Mouse (Mus musculus) left cerebral cortex, postnatal 36 days (tissue): ENCODE measurements around the gene Noxo1. TPM values are rescaled to one million over a fixed set of nuclear protein-coding genes. Genes with fewer than 3 reads are reported as not detected.
"Not testable (repeated sequence)": the region's sequence is repeated elsewhere in the genome, so short reads cannot be mapped to it uniquely, and the experiment has no call there.

Source experiments
- DNase-seq, 2 experiments: peaks; one replicate each; pipeline ENCODE4 v3.0.0; 2021 to 2022; ENCODE audit warnings: low spot score in 2 of 2, mixed read lengths in 1 of 2
- intact Hi-C: fragments of 180-260 bp; cut with DNase I; formaldehyde crosslinking; loops from one replicate; pipeline ENCODE4 v1.15.1; 2025
- total RNA-seq, 2 experiments: library from RNA; stranded (reverse); gene quantifications; 2 replicates each; pipeline ENCODE4 v1.2.3; 2021

Gene Noxo1
- total RNA-seq, 2 experiments from 2014 or later, result 2.1 to 2.9 TPM

DNA sequence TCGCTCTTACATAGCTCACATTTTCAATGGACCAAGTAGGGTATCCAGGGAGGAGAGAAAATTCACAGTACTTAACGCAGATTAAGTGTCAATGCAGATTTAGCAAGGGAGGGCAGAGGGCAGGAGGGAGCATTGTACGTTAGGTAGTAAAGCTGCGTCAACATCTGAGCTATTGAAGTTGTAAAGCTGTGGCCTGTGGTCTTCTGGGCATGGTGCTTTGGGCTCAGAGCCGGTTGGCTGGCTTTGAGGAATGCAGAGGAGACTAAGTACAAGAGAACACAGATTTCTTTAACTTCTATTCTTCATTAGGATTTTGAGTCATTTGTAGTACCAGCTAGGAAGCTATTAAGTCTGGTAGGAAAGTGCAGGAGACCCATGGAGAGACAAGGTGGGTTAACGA is 19.5 kb downstream of the Noxo1 start:
- DNase-seq, result no peak
- intact Hi-C loops, result no loop called here

DNA sequence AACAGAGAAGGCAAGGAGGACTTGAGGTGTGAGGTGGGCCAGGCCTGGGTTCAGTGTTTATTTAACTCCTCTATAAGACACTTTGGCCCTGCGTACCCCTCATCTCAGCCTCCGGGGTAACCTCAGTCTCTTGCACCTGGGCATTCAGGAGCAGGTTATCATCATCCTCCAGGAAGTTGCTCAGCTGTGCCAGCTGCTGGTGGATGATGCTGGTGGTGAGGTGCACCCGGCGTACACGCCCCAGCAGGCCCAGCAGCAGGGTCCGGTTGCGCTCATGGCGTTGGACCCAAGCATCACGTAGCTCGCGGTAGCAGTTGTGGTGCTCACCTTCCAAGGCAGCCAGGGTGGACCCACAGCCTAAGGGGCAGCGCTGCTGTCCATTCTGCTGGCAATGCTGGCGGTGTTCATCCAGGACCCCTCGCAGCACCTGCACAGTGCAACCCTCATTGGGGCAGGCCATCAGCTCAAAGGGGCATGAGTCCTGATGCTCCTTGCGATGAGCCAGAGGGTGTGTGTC is 20.2 kb downstream of the Noxo1 start:
- intact Hi-C loops, result no loop called here
- no peak for DNase-seq

DNA sequence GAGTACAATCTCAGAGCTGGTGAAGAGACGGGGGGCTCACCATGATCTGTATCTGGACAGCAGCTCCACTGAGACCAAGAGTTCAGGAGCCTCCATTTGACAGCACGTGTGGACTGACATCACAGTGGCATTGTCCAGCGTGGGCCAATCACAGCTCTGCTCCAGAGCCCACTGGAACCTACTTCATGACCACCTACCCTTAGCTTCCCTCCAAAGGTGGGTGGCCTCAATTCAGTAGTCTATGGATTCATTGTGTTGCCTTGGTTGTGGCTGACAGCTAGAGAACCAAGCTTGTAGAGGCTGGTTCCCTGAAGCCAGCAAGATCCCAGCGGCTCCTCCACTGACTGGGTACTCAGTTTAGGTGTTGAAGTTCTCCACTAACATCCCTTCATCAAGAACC is 21.9 kb downstream of the Noxo1 start, which contains the start of the genes Rnf151 and Rps2:
Gene Rnf151, minus strand, starts transcription at position 121 of the 400 bp plus-strand sequence.
Gene Rps2, plus strand, starts transcription at position 174 of the 400 bp plus-strand sequence.
- intact Hi-C loops, result no loop called here
- DNase-seq, result no peak

DNA sequence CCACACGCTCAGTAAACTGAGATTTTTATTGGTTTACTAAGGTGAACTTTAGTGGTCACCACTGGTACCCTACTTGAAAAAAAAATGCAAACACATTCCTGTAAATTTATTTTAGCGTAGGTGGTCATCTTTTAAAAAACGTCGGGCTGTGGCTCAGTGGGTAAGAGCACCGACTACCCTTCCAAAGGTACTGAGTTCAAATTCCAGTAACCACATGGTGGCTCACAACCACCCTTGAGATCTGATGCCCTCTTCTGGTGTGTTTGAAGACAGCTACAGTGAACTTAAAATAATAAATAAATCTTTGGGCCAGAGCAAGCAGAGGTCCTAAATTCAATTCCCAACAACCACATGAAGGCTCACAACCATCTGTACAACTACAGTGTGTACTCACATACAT is 22.9 kb downstream of the Noxo1 start:
- DNase-seq, intact Hi-C loops: not testable (repeated sequence)

DNA sequence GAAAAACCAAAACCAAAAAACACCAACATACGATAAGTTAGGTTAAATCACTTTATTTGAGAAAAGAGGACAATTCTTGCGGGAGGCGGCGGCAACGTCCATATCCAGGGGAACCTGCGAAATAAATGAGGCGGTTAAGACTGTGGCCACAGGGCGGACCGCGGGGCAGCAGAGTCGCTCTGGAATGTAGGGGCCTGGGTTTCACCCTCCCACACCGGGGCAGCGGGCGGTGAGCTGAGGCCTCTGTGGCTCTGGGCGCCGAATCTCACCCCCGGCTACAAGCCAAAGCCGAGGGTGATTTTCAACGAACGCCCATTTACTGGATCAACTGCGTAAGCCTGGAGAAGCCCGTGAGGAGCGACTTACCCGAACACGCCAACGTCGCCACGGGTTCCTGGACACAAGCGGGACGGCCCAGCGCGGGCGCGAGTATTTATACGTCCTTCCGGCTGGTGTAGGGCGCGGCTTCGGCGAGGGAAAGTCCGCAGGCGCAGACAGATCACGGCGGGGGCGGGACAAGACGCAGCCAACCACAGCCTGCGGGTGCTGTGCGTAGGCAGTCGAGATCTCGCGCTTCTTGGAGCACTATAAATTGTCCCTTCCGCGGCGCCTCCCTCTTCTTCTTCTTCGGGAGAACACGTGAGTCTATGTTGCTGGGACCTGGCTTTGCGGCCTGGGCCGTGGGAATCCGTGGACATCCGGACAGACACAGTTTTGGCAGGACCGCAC is 23.6 kb downstream of the Noxo1 start:
- intact Hi-C loops, result no loop called here
- peak; percentile 98 to 99 for DNase-seq

DNA sequence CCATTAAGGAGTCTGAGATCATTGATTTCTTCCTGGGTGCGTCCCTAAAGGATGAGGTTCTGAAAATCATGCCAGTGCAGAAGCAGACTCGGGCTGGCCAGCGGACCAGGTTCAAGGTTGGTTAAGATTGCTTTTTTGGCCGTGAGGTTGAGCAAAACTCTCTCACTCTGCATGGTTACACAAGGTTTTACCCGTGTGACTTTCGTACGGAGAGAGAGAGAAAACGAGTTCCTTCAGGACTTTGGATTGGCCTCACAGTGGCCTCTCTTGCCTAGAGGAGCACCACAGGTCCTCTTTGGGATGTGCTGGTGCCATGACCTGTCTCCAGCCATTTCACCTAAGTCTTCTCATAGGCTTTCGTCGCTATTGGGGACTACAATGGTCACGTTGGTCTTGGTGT is 24.6 kb downstream of the Noxo1 start:
- DNase-seq, intact Hi-C loops: not testable (repeated sequence)

DNA sequence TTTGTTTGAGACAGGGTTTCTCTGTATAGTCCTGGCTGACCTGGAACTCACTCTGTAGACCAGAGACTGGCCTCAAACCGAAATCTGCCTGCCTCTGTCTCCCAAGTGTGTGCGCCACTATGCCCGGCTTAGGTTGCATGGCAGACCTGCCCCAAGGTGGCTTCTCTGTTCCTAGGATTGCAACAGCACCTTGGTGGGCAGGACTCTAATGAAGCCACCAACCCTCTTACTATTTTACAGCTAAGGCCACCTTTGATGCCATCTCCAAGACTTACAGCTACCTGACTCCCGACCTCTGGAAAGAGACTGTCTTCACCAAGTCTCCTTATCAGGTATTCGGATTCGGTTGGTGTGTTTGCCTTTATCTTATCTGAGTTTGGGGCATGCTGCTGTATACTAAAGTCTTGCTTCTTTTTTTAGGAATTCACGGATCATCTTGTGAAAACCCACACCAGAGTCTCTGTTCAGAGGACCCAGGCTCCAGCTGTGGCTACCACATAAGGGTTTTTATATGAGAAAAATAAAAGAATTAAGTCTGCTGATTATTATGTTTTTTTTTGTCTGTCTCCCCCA is 25.4 kb downstream of the Noxo1 start:
- intact Hi-C loops, DNase-seq: not testable (repeated sequence)

DNA sequence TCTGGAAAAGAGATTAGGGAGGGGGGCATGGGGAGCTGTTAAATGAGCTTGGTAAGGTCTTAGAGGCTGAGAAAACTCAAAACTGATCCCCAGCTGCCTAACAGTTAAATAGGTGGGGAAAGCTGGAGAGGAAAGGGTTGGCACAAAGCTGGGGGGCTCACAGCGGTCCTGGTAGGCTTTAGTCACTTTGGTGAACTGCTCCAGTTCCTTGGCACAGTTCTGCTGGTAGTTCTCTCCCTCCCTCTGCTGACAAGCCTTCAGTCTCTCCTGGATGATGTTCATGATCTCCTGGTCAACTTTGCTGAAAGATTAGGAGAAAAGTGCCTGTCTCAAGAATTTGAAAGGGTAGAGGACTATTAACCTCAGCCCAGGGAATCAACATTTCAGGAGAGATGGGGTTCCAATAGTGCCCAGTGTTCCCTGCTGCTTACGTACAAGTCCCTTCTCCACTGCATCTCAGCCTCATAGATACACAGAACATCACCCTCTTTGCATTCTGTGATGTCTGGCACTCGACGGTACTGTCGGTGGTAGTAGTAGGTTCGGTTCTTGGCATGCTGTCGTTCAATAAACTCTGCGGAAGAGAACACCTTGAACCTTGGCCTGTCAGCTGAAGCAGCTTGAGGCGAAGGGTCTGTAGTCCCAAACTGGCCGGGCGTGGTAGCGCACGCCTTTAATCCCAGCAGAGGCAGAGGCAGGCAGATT is 26.3 kb downstream of the Noxo1 start:
- DNase-seq, result no peak
- intact Hi-C loops, result no loop called here

DNA sequence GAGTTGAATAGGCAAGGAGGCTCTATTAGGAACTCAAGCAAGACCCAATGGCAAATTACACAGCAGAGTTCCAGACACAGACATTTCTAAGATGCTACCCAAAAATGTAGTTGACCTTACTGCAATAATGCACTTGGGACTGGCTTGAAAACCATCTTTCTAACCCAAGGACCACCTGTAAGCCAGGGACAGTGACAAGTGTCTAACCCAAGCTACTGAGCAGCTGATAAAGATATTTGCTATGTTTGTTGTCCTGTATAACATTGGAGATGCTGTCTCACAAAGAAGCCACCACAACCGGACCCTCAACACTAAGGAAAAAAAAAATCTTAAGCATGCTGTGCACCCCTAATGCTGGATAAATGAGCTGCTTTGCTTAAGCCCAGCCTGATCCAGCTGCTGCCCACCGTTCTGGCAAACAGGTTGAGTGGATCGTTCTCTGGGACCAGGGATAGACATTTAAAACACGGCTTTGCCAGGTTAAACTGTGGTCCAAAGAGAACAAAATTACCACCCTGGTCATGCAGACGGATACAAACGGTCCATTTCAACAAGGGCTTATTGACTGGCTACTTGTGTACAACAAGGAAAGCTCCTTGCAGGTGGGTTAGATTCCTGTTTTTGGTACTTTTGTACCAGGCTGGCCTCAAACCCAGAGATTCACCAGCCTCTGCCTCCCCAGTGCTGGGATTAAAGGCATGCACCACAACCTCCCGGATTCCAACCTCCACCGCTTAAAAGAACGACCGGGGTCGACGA is 27.3 kb downstream of the Noxo1 start:
- DNase-seq, result no peak
- intact Hi-C loops, result no loop called here

DNA sequence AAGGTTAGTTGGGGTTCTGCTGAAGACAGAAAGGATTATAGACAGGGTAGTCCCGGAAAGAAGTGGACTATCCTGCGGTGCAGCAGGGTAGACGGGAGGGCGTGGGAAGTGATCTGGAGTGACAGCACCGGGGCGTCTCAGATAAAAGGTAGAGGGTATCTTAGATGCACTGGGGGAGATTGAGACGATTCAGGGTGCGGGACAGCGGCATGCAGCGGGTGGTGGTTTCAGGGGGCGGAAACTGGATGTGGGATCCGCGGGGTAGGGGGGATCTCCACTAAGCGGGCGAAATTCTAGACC is 27.8 kb downstream of the Noxo1 start:
- DNase-seq, result no peak
- intact Hi-C loops, result no loop called here

DNA sequence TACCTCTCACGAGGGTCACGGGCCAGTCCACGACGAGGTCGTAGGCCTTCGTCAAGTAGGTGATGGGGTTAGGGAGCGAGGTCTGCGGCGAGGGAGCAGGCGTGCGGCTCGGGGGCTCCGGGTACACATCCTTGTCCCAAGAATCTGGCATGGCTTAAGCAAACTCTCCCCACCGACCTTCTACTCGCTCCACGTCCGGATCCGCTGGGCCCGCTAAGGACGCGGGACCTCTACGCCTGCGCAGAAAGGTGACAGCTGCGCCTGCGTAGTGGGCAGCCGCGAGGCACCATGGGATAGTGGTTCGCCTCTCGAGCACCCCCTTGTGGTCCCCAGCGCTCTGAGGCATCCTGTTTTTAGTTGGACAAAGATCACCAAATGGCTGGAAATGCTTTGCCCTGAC is 28.1 kb downstream of the Noxo1 start, which contains the start of gene Ndufb10:
Gene Ndufb10, minus strand, starts transcription at position 295 of the 400 bp plus-strand sequence.
- intact Hi-C loops, result no loop called here
- DNase-seq, result peak; percentile 94 to 95

DNA sequence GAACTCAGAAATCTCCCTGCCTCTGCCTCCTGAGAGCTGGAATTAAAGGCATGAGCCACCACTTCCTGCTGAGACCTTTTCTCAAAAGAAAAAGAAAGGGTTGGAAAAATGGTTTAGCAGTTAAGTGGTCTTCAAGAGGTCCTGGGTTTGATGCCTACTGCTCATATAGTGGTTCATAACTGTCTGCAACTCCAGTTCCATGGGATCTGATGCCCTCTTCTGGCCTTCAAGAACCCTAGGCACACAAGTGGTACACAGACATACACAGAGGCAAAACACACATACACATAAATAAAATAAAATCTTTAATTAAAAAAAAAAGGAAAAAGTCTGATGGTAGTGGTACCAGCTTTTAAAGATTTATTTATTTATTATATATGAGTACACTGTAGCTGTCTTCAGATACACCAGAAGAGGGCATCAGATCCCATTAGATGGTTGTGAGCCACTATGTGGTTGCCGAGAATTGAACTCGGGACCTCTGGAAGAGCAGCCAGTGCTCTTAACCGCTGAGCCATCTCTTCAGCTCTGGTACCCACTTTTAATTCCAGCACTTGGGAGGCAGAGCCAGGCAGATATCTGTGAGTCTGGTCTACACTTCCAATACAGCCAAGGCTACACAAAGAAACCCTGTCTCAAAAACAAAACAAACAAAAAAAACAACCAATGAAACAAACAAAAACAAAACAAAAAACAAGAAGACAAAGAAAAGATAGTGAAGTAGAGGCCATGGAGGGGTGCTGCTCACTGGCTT is 29.8 kb downstream of the Noxo1 start:
- intact Hi-C loops, result no loop called here
- DNase-seq, result no peak

DNA sequence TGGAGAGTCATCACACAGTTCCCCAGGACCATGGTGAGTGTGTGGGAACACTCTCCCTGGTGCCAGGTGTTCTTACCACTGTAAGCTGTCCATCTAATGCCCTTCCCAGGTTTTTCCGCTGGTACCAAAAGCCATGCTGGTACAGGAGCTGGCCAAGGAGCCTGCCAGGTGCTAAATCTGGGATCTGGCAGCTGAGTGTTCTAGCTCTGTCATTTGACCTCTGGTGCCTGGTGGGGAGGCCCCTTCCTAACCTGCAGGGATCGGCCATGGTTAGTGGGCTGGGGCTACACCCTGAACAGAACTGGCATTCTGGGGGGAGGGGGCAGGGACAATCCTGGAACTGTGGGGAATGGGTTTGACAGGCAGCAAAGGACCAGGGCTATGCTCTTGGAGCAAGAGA is 31.6 kb downstream of the Noxo1 start, which contains the start of gene Rpl3l:
Gene Rpl3l, plus strand, starts transcription at position 203 of the 400 bp plus-strand sequence.
- no peak for DNase-seq
- intact Hi-C loops, result no loop called here

DNA sequence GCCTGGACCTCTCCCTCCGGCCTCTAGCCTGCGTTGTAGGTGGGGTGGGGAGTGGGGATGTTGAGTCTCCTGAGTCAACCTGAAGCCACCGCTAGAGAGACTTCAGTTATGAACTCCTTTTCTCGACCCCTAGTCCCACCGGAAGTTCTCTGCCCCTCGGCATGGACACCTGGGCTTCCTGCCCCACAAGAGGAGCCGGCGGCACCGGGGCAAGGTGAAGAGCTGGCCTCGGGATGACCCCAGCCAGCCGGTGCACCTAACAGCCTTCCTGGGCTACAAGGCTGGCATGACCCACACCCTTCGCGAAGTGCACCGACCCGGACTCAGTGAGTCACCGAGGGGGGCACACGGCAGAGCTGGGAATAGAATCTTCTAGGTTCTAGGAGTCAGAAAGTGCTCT is 32.1 kb downstream of the Noxo1 start:
- intact Hi-C loops, result no loop called here
- no peak for DNase-seq

DNA sequence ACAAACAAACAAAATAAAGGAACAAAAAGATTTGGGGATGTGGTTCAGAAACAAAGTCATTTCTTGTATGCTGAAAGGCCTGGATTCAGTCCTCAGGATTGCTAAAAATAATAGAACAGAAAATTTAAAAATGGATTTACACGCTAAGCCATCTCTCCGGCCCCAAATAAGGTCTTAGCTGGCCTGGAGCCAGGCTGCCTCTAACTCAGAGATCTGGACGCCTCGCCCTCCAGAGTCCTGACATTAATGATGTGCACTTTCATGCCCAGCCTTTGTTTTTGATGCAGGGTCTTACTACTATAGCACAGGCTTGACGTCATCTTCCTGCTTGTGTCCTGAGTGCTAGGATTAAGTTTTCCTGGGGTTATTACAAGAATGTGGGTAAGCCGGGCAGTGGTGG is 33.0 kb downstream of the Noxo1 start:
- intact Hi-C loops, result no loop called here
- no peak for DNase-seq

DNA sequence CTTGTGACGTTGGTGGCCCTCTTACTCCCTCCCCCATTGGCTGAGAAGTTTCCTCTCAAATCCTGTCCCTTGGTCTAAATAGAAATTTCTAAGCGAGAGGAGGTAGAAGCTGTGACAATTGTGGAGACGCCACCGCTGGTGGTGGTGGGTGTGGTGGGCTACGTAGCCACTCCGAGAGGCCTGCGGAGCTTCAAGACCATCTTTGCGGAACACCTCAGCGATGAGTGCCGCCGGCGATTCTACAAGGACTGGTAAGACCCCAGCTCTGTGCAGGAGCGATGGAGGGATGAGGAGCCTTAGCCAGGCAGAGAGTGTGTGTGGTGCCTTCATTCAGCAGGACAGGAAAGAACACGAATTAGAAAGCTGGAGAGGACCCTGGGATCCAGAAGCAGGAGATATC is 34.8 kb downstream of the Noxo1 start:
- DNase-seq, result no peak
- intact Hi-C loops, result no loop called here

DNA sequence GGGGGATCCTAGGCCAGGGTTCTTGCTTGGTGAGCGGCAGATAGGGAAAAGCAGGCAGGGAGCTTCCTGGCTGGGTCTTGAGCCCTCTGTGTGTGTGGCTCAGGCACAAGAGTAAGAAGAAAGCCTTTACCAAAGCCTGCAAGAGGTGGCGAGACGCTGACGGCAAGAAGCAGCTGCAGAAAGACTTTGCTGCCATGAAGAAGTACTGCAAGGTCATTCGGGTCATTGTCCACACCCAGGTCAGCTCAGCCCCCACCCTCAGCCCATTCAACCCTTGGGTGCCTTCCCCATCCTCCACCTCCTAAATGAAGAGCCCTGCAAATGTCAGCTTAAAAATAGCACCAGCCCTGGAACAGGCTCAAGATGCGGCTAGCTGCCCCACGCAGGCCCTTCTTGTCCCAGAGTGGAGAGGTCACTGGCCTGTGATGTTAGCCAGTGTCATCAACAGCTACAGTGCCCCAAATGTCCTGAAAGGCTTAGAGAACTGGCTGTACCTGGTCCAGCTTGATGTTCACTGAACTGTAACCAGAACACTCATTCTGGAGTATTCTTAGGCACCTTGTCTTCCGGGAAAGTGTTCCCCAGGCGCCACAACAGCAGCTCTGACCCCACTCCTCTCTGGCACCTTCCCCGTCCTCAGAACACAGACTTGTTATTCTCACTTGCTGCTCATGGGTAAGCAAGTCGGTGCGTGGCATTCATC is 36.4 kb downstream of the Noxo1 start:
- DNase-seq, result no peak
- intact Hi-C loops, result no loop called here

DNA sequence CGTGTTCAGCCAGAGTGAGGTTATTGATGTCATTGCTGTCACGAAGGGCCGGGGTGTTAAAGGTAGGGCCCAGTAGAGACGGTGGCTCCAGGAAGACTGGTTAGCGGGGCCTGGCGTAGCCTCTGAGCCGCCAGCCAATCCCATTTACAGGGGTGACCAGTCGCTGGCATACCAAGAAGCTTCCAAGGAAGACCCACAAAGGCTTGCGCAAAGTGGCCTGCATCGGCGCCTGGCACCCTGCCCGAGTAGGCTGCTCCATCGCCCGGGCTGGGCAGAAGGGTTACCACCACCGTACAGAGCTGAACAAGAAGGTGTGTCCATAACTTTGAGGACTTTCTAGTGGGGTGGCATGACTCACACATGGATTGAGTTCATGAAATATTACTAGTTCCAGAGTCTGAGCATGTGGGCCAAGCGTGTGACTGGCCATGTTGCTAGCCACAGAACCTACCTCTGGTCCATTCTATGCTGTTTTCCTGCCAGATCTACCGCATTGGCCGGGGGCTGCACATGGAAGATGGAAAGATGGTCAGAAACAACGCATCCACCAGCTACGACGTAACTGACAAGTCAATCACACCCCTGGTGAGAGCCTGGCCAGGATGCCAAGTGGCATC is 37.5 kb downstream of the Noxo1 start:
- intact Hi-C loops, result no loop called here

More for the DNA sequence above, 37.5 kb downstream of the Noxo1 start:
- DNase-seq, result no peak
